Mouse (Mus musculus) forebrain, embryonic 11.5 days (tissue): ENCODE measurements around the gene Banf2. TPM values are rescaled to one million over a fixed set of nuclear protein-coding genes. Genes with fewer than 3 reads are reported as not detected.

Source experiments
- polyA plus RNA-seq: library from polyadenylated mRNA; unstranded; fragments of >200 nt; fragmentation: Nextera tagmentation; extraction: Ambion mirVana; gene quantifications from 2 replicates; pipeline ENCODE4 v1.2.1, GENCODE M21; 2014

Banf2 gene
- polyA plus RNA-seq, 1 experiment from 2014 or later, result not detected

Other genes with a start within 250 kb of the Banf2 start
- 0.44 and 1.7 TPM in 2 replicates for gene Bfsp1, start 169.9 kb upstream of the Banf2 start, polyA plus RNA-seq
- gene Dstn, start 117.7 kb upstream of the Banf2 start, polyA plus RNA-seq, result 364 and 369 TPM in 2 replicates
- gene Rrbp1, start 21.8 kb upstream of the Banf2 start, polyA plus RNA-seq, result 30.0 and 35.6 TPM in 2 replicates
- 19.1 and 19.9 TPM in 2 replicates for gene Mgme1, start 237.6 kb downstream of the Banf2 start, polyA plus RNA-seq
- 117 and 129 TPM in 2 replicates for gene Snx5, start 237.8 kb downstream of the Banf2 start, polyA plus RNA-seq